Mouse (Mus musculus): ENCODE measurements at regions not wholly inside any gene's neighbourhood (a gene's known extent, or its start where the extent isn't known, plus 50 kb on each side); places are given as distances from the start of the nearest gene placed in this dataset.

DNA sequence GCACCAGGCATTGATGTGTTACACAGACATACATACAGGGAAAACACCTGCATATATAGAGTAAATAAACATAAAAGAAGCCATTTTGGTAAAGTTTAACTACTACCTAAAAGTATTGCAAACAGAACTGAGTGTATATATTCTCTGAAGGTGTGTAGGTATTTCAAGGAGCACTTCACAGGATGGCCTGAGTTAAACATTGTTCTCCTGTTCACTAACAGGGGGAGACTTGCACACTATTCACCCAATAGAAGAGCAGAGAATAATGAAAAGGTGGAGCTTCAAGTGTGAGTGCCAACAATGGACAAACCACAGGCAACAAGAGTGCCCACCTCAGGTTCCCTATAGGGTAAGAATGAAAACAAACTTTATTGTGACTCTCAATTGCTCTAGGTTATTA lies 347.7 kb downstream of the Oca2 start:
- DNase-seq (ENCODE audit: low read depth, low spot score): no peak

DNA sequence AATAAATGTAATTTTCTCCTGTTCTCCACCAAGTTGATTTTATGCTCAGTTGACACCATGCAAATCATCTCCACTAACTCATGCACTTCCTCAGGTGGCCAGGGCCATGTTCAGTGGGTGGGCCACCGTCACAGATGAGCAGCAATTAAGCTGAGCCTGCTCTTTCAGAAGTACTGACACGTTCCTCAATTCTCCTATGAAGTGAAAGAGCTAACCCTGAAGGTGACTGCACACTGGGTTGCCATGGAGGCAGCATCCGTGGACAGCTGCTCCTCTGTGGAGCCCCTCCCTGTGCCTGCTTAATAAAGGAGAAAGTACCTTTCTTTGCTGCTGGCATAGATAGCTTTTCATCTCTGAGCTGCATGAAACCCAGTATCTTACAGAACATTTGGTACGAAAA lies 351.3 kb downstream of the Oca2 start:
- DNase-seq (ENCODE audit: low read depth, low spot score): no peak

GRCm38 (mm10) chr7:56591321-56591720 lies 351.8 kb downstream of the Oca2 start:
- no peak for DNase-seq (ENCODE audit: low read depth, low spot score)

GRCm38 (mm10) chr7:56597952-56598595 lies 358.5 kb downstream of the Oca2 start:
- DNase-seq (ENCODE audit: low read depth, low spot score): peak; percentile 65

Data from mesoderm, embryonic 11.5 days (tissue).